Mouse (Mus musculus): ENCODE data around the gene Hist1h4m. TPM values are rescaled to one million over a fixed set of nuclear protein-coding genes. Genes with fewer than 3 reads are reported as not detected.
"Not testable (repeated sequence)": the region's sequence is repeated elsewhere in the genome, so short reads cannot be mapped to it uniquely, and the experiment has no call there.

Gene Hist1h4m
- total RNA-seq, 1 experiment from 2014 or later = 1,005 TPM

- no peak for ATAC-seq (replicated peaks in 1 of 2; ENCODE audit: insufficient read depth in 1 of 2, low FRiP score in 2 of 2, low TSS enrichment in 1 of 2, low read depth in 1 of 2, poor library complexity in 2 of 2, severe bottlenecking in 2 of 2)
Observed at GRCm38 (mm10) chr13:21795584-21795983, 16.0 kb upstream of the Hist1h4m start.

- peak; percentile 86 to 91 for ATAC-seq (replicated peaks in 1 of 2; ENCODE audit: insufficient read depth in 1 of 2, low FRiP score in 2 of 2, low TSS enrichment in 1 of 2, low read depth in 1 of 2, poor library complexity in 2 of 2, severe bottlenecking in 2 of 2)
Observed at GRCm38 (mm10) chr13:21797163-21797562, 14.4 kb upstream of the Hist1h4m start.

GRCm38 (mm10) chr13:21803058-21803457 is 8.5 kb upstream of the Hist1h4m start:
- peak; percentile 85 to 95 for ATAC-seq (replicated peaks in 1 of 2; ENCODE audit: insufficient read depth in 1 of 2, low FRiP score in 2 of 2, low TSS enrichment in 1 of 2, low read depth in 1 of 2, poor library complexity in 2 of 2, severe bottlenecking in 2 of 2)

- peak; percentile 86 to 90 for ATAC-seq (replicated peaks in 1 of 2; ENCODE audit: insufficient read depth in 1 of 2, low FRiP score in 2 of 2, low TSS enrichment in 1 of 2, low read depth in 1 of 2, poor library complexity in 2 of 2, severe bottlenecking in 2 of 2)
Observed at GRCm38 (mm10) chr13:21810073-21810472, 1.5 kb upstream of the Hist1h4m start, which contains the start of the genes Hist1h2bq and Hist1h2ao. TSS of gene Hist1h2bq (minus strand) at chr13:21810197. TSS of gene Hist1h2ao (plus strand) at chr13:21810465.

- peak in 1 of 2 experiments; percentile 15; a peak in 2 of 4 replicates for ATAC-seq (replicated peaks in 1 of 2; ENCODE audit: insufficient read depth in 1 of 2, low FRiP score in 2 of 2, low TSS enrichment in 1 of 2, low read depth in 1 of 2, poor library complexity in 2 of 2, severe bottlenecking in 2 of 2)
Observed at GRCm38 (mm10) chr13:21811074-21811473, 472 bp upstream of the Hist1h4m start.

- ATAC-seq (replicated peaks in 1 of 2; ENCODE audit: insufficient read depth in 1 of 2, low FRiP score in 2 of 2, low TSS enrichment in 1 of 2, low read depth in 1 of 2, poor library complexity in 2 of 2, severe bottlenecking in 2 of 2) = peak; percentile 12 to 22; a peak in 3 of 4 replicates
Observed at GRCm38 (mm10) chr13:21812092-21812491, 546 bp downstream of the Hist1h4m start.

GRCm38 (mm10) chr13:21820082-21820890 is 8.7 kb downstream of the Hist1h4m start:
- peak in 1 of 2 experiments; percentile 51; a peak in 1 of 4 replicates for ATAC-seq (replicated peaks in 1 of 2; ENCODE audit: insufficient read depth in 1 of 2, low FRiP score in 2 of 2, low TSS enrichment in 1 of 2, low read depth in 1 of 2, poor library complexity in 2 of 2, severe bottlenecking in 2 of 2)

GRCm38 (mm10) chr13:21828511-21828910 is 17.0 kb downstream of the Hist1h4m start:
- ATAC-seq (replicated peaks in 1 of 2; ENCODE audit: insufficient read depth in 1 of 2, low FRiP score in 2 of 2, low TSS enrichment in 1 of 2, low read depth in 1 of 2, poor library complexity in 2 of 2, severe bottlenecking in 2 of 2) = no peak

- ATAC-seq (replicated peaks in 1 of 2; ENCODE audit: insufficient read depth in 1 of 2, low FRiP score in 2 of 2, low TSS enrichment in 1 of 2, low read depth in 1 of 2, poor library complexity in 2 of 2, severe bottlenecking in 2 of 2) = no peak
Observed at GRCm38 (mm10) chr13:21830344-21830743, 18.8 kb downstream of the Hist1h4m start.

- ATAC-seq (replicated peaks in 1 of 2; ENCODE audit: insufficient read depth in 1 of 2, low FRiP score in 2 of 2, low TSS enrichment in 1 of 2, low read depth in 1 of 2, poor library complexity in 2 of 2, severe bottlenecking in 2 of 2) = peak; percentile 58 to 59
Observed at GRCm38 (mm10) chr13:21831418-21832394, 20.2 kb downstream of the Hist1h4m start, which contains the start of gene Hist1h4n. TSS of gene Hist1h4n (minus strand) at chr13:21832196.

- ATAC-seq (replicated peaks in 1 of 2; ENCODE audit: insufficient read depth in 1 of 2, low FRiP score in 2 of 2, low TSS enrichment in 1 of 2, low read depth in 1 of 2, poor library complexity in 2 of 2, severe bottlenecking in 2 of 2) = peak; percentile 84 to 88
Observed at GRCm38 (mm10) chr13:21833461-21833860, 21.9 kb downstream of the Hist1h4m start, which contains the start of the genes Hist1h2ap and Hist1h2br. TSS of gene Hist1h2ap (minus strand) at chr13:21833507. TSS of gene Hist1h2br (plus strand) at chr13:21833743.

GRCm38 (mm10) chr13:21840508-21840907 is 29.0 kb downstream of the Hist1h4m start:
- ATAC-seq (replicated peaks in 1 of 2; ENCODE audit: insufficient read depth in 1 of 2, low FRiP score in 2 of 2, low TSS enrichment in 1 of 2, low read depth in 1 of 2, poor library complexity in 2 of 2, severe bottlenecking in 2 of 2) = peak; percentile 90 to 97

- ATAC-seq (replicated peaks in 1 of 2; ENCODE audit: insufficient read depth in 1 of 2, low FRiP score in 2 of 2, low TSS enrichment in 1 of 2, low read depth in 1 of 2, poor library complexity in 2 of 2, severe bottlenecking in 2 of 2) = peak; percentile 89 to 91; a peak in 3 of 4 replicates
Observed at GRCm38 (mm10) chr13:21846356-21846755, 34.8 kb downstream of the Hist1h4m start.

GRCm38 (mm10) chr13:21847883-21848282 is 36.3 kb downstream of the Hist1h4m start:
- no peak for ATAC-seq (replicated peaks in 1 of 2; ENCODE audit: insufficient read depth in 1 of 2, low FRiP score in 2 of 2, low TSS enrichment in 1 of 2, low read depth in 1 of 2, poor library complexity in 2 of 2, severe bottlenecking in 2 of 2)

- ATAC-seq (replicated peaks in 1 of 2; ENCODE audit: insufficient read depth in 1 of 2, low FRiP score in 2 of 2, low TSS enrichment in 1 of 2, low read depth in 1 of 2, poor library complexity in 2 of 2, severe bottlenecking in 2 of 2) = not testable (repeated sequence)
Observed at GRCm38 (mm10) chr13:21850696-21851095, 39.1 kb downstream of the Hist1h4m start.

GRCm38 (mm10) chr13:21852215-21852945 is 40.8 kb downstream of the Hist1h4m start:
- ATAC-seq (replicated peaks in 1 of 2; ENCODE audit: insufficient read depth in 1 of 2, low FRiP score in 2 of 2, low TSS enrichment in 1 of 2, low read depth in 1 of 2, poor library complexity in 2 of 2, severe bottlenecking in 2 of 2) = peak; percentile 49 to 63; a peak in 3 of 4 replicates

- peak in 1 of 2 experiments; percentile 37; a peak in 1 of 4 replicates for ATAC-seq (replicated peaks in 1 of 2; ENCODE audit: insufficient read depth in 1 of 2, low FRiP score in 2 of 2, low TSS enrichment in 1 of 2, low read depth in 1 of 2, poor library complexity in 2 of 2, severe bottlenecking in 2 of 2)
Observed at GRCm38 (mm10) chr13:21855146-21855545, 43.6 kb downstream of the Hist1h4m start.

Measured in hematopoietic stem cell, adult 5-6 weeks (primary cell).